Mouse (Mus musculus): ENCODE results near the gene Abcf1. TPM values are rescaled to one million over a fixed set of nuclear protein-coding genes. Genes with fewer than 3 reads are reported as not detected.
A peak's percentile ranks its signal among the peaks of the same experiment; 100 is the strongest.

Gene Abcf1
- polyA plus RNA-seq, 1 experiment from 2014 or later: 105 TPM

GRCm38 (mm10) chr17:35915538-35916296, 53.8 kb downstream of the Abcf1 start:
- Histone ChIP-seq H3K4me3 (peak overlapping the region; percentile 85), H3K27ac (peak overlapping the region; percentile 99), H3K9me3 (no peaks in the 10 kb centered on the region), H3K36me3 (peaks cover 59% of the 10 kb centered on the region), H3K4me1 (replicated peaks) (peaks cover 23% of the 10 kb centered on the region), H3K27me3 (ENCODE audit: insufficient read depth, poor library complexity, severe bottlenecking) (no peaks in the 10 kb centered on the region)
- whole genome bisulfite sequencing: 3% methylated on average over 28 of the region's 28 CpGs
- no peak for DNase-seq (ENCODE audit: low spot score)

GRCm38 (mm10) chr17:35914975-35915374, 54.6 kb downstream of the Abcf1 start:
- Histone ChIP-seq H3K36me3 (peaks cover 55% of the 10 kb centered on the region), H3K4me1 (replicated peaks) (peaks cover 18% of the 10 kb centered on the region), H3K27me3 (ENCODE audit: insufficient read depth, poor library complexity, severe bottlenecking) (no peaks in the 10 kb centered on the region), H3K9me3 (no peaks in the 10 kb centered on the region), H3K4me3 (peak overlapping the region; percentile 85), H3K27ac (no peak overlapping the region)
- DNase-seq (ENCODE audit: low spot score): no peak
- WGBS: 82% methylated on average over 6 of the region's 6 CpGs

- peaks cover 21% of the 10 kb centered on the region for H3K4me1 ChIP-seq (replicated peaks)
- peaks cover 79% of the 10 kb centered on the region for H3K36me3 ChIP-seq
- peak within 1 kb of the TSS; percentile 74 for H3K4me3 ChIP-seq
- DNase-seq (ENCODE audit: low spot score): peak; percentile 96
- H3K9me3 ChIP-seq: no peaks in the 10 kb centered on the region
- WGBS: 4% methylated on average over 25 of the region's 25 CpGs
- peak within 1 kb of the TSS; percentile 92 for H3K27ac ChIP-seq
- no peaks in the 10 kb centered on the region for H3K27me3 ChIP-seq (ENCODE audit: insufficient read depth, poor library complexity, severe bottlenecking)
These were observed 59.6 kb downstream of the Abcf1 start, which contains the start of gene Atat1 for GRCm38 (mm10) chr17:35909919-35910369. TSS of gene Atat1 (minus strand) at chr17:35910075.

GRCm38 (mm10) chr17:35909186-35909918, 60.2 kb downstream of the Abcf1 start:
- 24% methylated on average over 20 of the region's 20 CpGs for WGBS
- H3K9me3 ChIP-seq: no peaks in the 10 kb centered on the region
- H3K27me3 ChIP-seq (ENCODE audit: insufficient read depth, poor library complexity, severe bottlenecking): no peaks in the 10 kb centered on the region
- DNase-seq (ENCODE audit: low spot score): no peak
- peaks cover 21% of the 10 kb centered on the region for H3K4me1 ChIP-seq (replicated peaks)
- peak overlapping the region; percentile 74 for H3K4me3 ChIP-seq
- H3K36me3 ChIP-seq: peaks cover 82% of the 10 kb centered on the region
- peak overlapping the region; percentile 92 for H3K27ac ChIP-seq

- no peak for DNase-seq (ENCODE audit: low spot score)
These were observed 62.0 kb downstream of the Abcf1 start for GRCm38 (mm10) chr17:35907609-35908008.

More at GRCm38 (mm10) chr17:35907609-35908008, 62.0 kb downstream of the Abcf1 start:
- peaks cover 21% of the 10 kb centered on the region for H3K4me1 ChIP-seq (replicated peaks)
- no peaks in the 10 kb centered on the region for H3K9me3 ChIP-seq
- WGBS: 89% methylated on average over 2 of the region's 2 CpGs
- peaks cover 83% of the 10 kb centered on the region for H3K36me3 ChIP-seq
- H3K27ac ChIP-seq: no peak overlapping the region
- no peak overlapping the region for H3K4me3 ChIP-seq
- H3K27me3 ChIP-seq (ENCODE audit: insufficient read depth, poor library complexity, severe bottlenecking): no peaks in the 10 kb centered on the region

MicroRNAs within 50 kb of the gene (microRNA counts, 519-probe panel; counts per million panel counts)
- microRNA mmu-miR-1894-3p (1,255 counts per million, percentile 77 among the panel's probes with 10 or more counts), microRNA mmu-miR-1894-5p (1,255 counts per million, percentile 77 among the panel's probes with 10 or more counts), microRNA mmu-miR-877 (1,255 counts per million, percentile 77 among the panel's probes with 10 or more counts)

Other genes with a start within 250 kb of the Abcf1 start
- 3.8 and 4.8 TPM in 2 replicates for gene Ier3, start 148.1 kb downstream of the Abcf1 start, polyA plus RNA-seq (2016; fragmentation: Nextera tagmentation; extraction: Ambion mirVana)
- gene Flot1, start 146.5 kb downstream of the Abcf1 start, polyA plus RNA-seq (2016; fragmentation: Nextera tagmentation; extraction: Ambion mirVana): 58.4 and 63.7 TPM in 2 replicates
- gene Tubb5, start 131.5 kb downstream of the Abcf1 start, polyA plus RNA-seq (2016; fragmentation: Nextera tagmentation; extraction: Ambion mirVana): 1,604 and 1,655 TPM in 2 replicates
- gene Mdc1, start 128.2 kb downstream of the Abcf1 start, polyA plus RNA-seq (2016; fragmentation: Nextera tagmentation; extraction: Ambion mirVana): 18.3 and 20.7 TPM in 2 replicates
- 70.1 and 75.9 TPM in 2 replicates for gene Nrm, start 108.4 kb downstream of the Abcf1 start, polyA plus RNA-seq (2016; fragmentation: Nextera tagmentation; extraction: Ambion mirVana)
- gene Ppp1r18, start 104.2 kb downstream of the Abcf1 start, polyA plus RNA-seq (2016; fragmentation: Nextera tagmentation; extraction: Ambion mirVana): 29.6 and 32.2 TPM in 2 replicates
- gene Dhx16, start 89.9 kb downstream of the Abcf1 start, polyA plus RNA-seq (2016; fragmentation: Nextera tagmentation; extraction: Ambion mirVana): 53.0 and 58.9 TPM in 2 replicates
- 27.7 and 29.7 TPM in 2 replicates for gene 2310061I04Rik, start 72.3 kb downstream of the Abcf1 start, polyA plus RNA-seq (2016; fragmentation: Nextera tagmentation; extraction: Ambion mirVana)
- gene Atat1, start 59.7 kb downstream of the Abcf1 start, polyA plus RNA-seq (2016; fragmentation: Nextera tagmentation; extraction: Ambion mirVana): 136 and 227 TPM in 2 replicates
- 75.7 and 88.1 TPM in 2 replicates for gene Mrps18b, start 53.4 kb downstream of the Abcf1 start, polyA plus RNA-seq (2016; fragmentation: Nextera tagmentation; extraction: Ambion mirVana)
- gene Ppp1r10, start 53.3 kb downstream of the Abcf1 start, polyA plus RNA-seq (2016; fragmentation: Nextera tagmentation; extraction: Ambion mirVana): 59.9 and 64.5 TPM in 2 replicates
- 50.5 and 55.2 TPM in 2 replicates for gene Gnl1, start 10.1 kb upstream of the Abcf1 start, polyA plus RNA-seq (2016; fragmentation: Nextera tagmentation; extraction: Ambion mirVana)
- gene Prr3, start 10.5 kb upstream of the Abcf1 start, polyA plus RNA-seq (2016; fragmentation: Nextera tagmentation; extraction: Ambion mirVana): 46.1 and 52.0 TPM in 2 replicates
- gene H2-T24, start 50.8 kb upstream of the Abcf1 start, polyA plus RNA-seq (2016; fragmentation: Nextera tagmentation; extraction: Ambion mirVana): 4.3 and 4.9 TPM in 2 replicates
- gene H2-T23, start 63.1 kb upstream of the Abcf1 start, polyA plus RNA-seq (2016; fragmentation: Nextera tagmentation; extraction: Ambion mirVana): 4.0 and 4.2 TPM in 2 replicates
- gene H2-T22, start 73.0 kb upstream of the Abcf1 start, polyA plus RNA-seq (2016; fragmentation: Nextera tagmentation; extraction: Ambion mirVana): 7.4 and 8.9 TPM in 2 replicates
- not detected in 2 replicates for gene Gm6034, start 73.2 kb upstream of the Abcf1 start, polyA plus RNA-seq (2016; fragmentation: Nextera tagmentation; extraction: Ambion mirVana)
- not detected in 2 replicates for gene Gm11127, start 88.6 kb upstream of the Abcf1 start, polyA plus RNA-seq (2016; fragmentation: Nextera tagmentation; extraction: Ambion mirVana)
- not detected in 2 replicates for gene Gm19684, start 151.9 kb upstream of the Abcf1 start, polyA plus RNA-seq (2016; fragmentation: Nextera tagmentation; extraction: Ambion mirVana)
- gene Gm7030, start 159.7 kb upstream of the Abcf1 start, polyA plus RNA-seq (2016; fragmentation: Nextera tagmentation; extraction: Ambion mirVana): not detected in 2 replicates
- gene Gm8909, start 198.8 kb upstream of the Abcf1 start, polyA plus RNA-seq (2016; fragmentation: Nextera tagmentation; extraction: Ambion mirVana): 0.22 TPM in 1 of 2 replicates, not detected in the other
- not detected in 2 replicates for gene H2-T3, start 220.5 kb upstream of the Abcf1 start, polyA plus RNA-seq (2016; fragmentation: Nextera tagmentation; extraction: Ambion mirVana)

Measured in hindbrain, embryonic 10.5 days (tissue).